Mouse (Mus musculus) erythroblast, embryonic 14.5 days (primary cell): ENCODE data around the gene B830017H08Rik. TPM values are rescaled to one million over a fixed set of nuclear protein-coding genes. Genes with fewer than 3 reads are reported as not detected.

Source experiments
- H3K27me3 ChIP-seq: 2 replicates; pipeline ENCODE4 v1.6.1; 2012; ENCODE audit warnings: inconsistent platforms; ENCODE audit not compliant: control insufficient read depth
- H3K36me3 ChIP-seq: 2 replicates; pipeline ENCODE4 v1.6.1; 2012; ENCODE audit warnings: mild to moderate bottlenecking, inconsistent platforms; ENCODE audit not compliant: control insufficient read depth
- H3K4me1 ChIP-seq: 2 replicates; pipeline ENCODE4 v1.6.1; 2012; ENCODE audit warnings: inconsistent platforms; ENCODE audit not compliant: control insufficient read depth
- H3K4me3 ChIP-seq: replicated peaks from 2 replicates; pipeline ENCODE3; 2012; ENCODE audit warnings: moderate library complexity, mild to moderate bottlenecking, inconsistent platforms
- H3K9me3 ChIP-seq: 2 replicates; pipeline ENCODE4 v1.6.1; 2012; ENCODE audit warnings: low read length, inconsistent platforms, mixed read lengths; ENCODE audit not compliant: control insufficient read depth
- GATA1 ChIP-seq: IDR thresholded peaks from 2 replicates; pipeline ENCODE4 v1.6.1; 2012; ENCODE audit warnings: low read length, inconsistent platforms, mixed read lengths
- TAL1 ChIP-seq: IDR thresholded peaks from 3 replicates; pipeline ENCODE4 v1.6.1; 2012; ENCODE audit warnings: low read length, inconsistent platforms, mixed read lengths
- polyA plus RNA-seq: library from polyadenylated mRNA; stranded (reverse); fragments of >175 nt; gene quantifications from 2 replicates; pipeline ENCODE4 v1.2.3, GENCODE M21; 2012

Gene B830017H08Rik
- polyA plus RNA-seq, 1 experiment = not detected

DNA sequence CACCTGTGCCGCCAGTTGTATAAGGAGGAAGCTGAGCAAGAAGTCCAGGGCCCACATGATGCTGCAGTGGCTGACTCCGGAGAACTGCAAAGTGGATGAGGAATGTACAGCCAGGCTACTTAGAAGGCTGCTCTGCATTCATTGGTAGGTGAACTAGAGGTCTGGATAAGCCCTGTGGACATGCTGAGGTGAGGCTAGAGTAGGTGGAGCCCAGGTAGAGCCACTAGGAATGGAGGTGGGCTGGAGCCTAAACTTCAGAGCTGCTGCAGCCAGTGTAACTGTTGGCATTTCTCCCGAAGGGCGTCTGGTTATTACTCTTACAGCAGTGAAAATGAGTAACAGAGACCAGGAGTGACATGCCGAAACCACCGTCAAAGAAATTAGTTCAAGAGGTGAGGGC, 5.1 kb downstream of the B830017H08Rik start, which contains the start of gene Car15:
Gene Car15 (minus strand): TSS at position 314 of the 400 bp plus-strand sequence.
- H3K4me3 ChIP-seq = no peak within 1 kb of the TSS
- TF ChIP-seq TAL1 (no peak), GATA1 (no peak)
- peaks cover 48% of the 10 kb centered on the region for H3K27me3 ChIP-seq

GRCm38 (mm10) chr16:17839976-17840375, 7.1 kb downstream of the B830017H08Rik start:
- no peaks in the 10 kb centered on the region for H3K9me3 ChIP-seq
- TF ChIP-seq TAL1 (no peak), GATA1 (no peak)
- H3K4me1 ChIP-seq = no peaks in the 10 kb centered on the region
- no peak overlapping the region for H3K4me3 ChIP-seq
- peaks cover 50% of the 10 kb centered on the region for H3K36me3 ChIP-seq
- H3K27me3 ChIP-seq = peaks cover 29% of the 10 kb centered on the region

More for the DNA sequence above, 5.1 kb downstream of the B830017H08Rik start, which contains the start of gene Car15:
- Histone ChIP-seq H3K4me1 (peaks cover 8% of the 10 kb centered on the region), H3K36me3 (peaks cover 31% of the 10 kb centered on the region), H3K9me3 (peaks cover 3% of the 10 kb centered on the region; the same call in 1 of the 2 replicates)

DNA sequence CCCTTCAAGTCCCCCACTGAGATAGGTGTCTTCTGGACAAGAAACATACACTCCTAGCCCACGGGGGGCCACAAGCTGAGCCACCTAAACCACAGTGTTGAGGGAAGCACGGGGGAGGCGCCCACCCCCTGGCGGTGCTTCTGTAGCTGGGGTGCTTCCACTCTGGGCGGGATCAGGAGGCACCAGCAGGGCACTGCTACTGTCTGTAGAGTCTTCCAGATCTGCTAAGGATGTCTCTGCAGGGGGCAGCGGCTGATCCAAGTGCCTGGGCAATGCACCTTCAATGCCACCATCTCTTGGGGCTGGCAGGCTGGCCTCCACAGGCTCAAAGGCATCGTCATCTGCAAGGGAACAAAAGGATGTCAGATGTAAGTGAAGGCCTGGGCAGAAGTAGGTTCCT, 9.5 kb downstream of the B830017H08Rik start:
- H3K4me3 ChIP-seq = no peak overlapping the region

GRCm38 (mm10) chr16:17843701-17844365, 10.9 kb downstream of the B830017H08Rik start:
- H3K27me3 ChIP-seq = no peaks in the 10 kb centered on the region
- no peaks in the 10 kb centered on the region for H3K9me3 ChIP-seq
- no peak overlapping the region for H3K4me3 ChIP-seq
- no peaks in the 10 kb centered on the region for H3K4me1 ChIP-seq
- peaks cover 89% of the 10 kb centered on the region for H3K36me3 ChIP-seq
- TF ChIP-seq GATA1 = no peak
- TF ChIP-seq TAL1 = no peak

More for the DNA sequence above, 9.5 kb downstream of the B830017H08Rik start:
- TF ChIP-seq GATA1 (no peak), TAL1 (no peak)
- Histone ChIP-seq H3K36me3 (peaks cover 75% of the 10 kb centered on the region), H3K4me1 (no peaks in the 10 kb centered on the region), H3K27me3 (peaks cover 4% of the 10 kb centered on the region), H3K9me3 (no peaks in the 10 kb centered on the region)

DNA sequence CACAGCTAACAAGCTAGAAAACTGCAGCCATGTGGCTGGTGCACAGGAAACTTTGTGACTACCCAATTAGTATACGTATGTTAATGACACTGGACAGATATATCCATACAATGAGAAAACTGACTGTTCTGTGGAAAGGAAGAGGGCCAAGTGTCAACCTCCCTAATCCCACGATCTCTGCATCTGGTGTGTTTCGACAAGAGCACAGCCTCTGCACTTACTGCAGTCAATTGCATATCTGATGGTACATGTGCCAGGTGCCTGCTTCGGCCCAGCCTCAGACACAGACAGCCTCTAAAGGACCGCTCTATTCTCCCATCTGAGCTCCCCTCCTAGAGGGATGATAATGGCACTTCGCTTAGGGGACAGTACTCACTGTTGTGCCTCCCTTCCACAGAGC, 15.5 kb downstream of the B830017H08Rik start:
- H3K36me3 ChIP-seq = peaks cover 93% of the 10 kb centered on the region
- no peaks in the 10 kb centered on the region for H3K9me3 ChIP-seq
- no peak overlapping the region for H3K4me3 ChIP-seq
- no peaks in the 10 kb centered on the region for H3K4me1 ChIP-seq
- TF ChIP-seq TAL1 (no peak), GATA1 (no peak)
- H3K27me3 ChIP-seq = no peaks in the 10 kb centered on the region

DNA sequence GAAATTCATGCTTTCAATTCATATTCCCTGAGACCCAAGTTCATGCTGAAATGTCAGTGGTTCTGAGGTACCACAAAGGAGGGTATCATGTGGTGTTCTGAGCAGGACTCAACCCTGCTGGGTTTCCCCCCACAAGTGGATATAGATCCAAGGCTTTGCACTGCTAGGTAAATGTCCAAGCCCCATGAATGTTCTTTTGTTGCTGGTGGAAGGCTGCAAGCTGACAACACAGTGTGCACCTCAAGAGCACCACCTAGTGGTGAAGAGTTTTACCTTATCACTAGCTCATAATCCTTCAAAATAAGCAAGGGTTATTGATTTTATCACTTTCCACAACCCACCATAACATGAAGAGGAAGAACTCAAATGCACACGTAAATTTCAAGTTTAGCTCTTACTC, 16.0 kb downstream of the B830017H08Rik start:
- Histone ChIP-seq H3K36me3 (peaks cover 92% of the 10 kb centered on the region), H3K4me3 (no peak overlapping the region), H3K9me3 (no peaks in the 10 kb centered on the region), H3K4me1 (no peaks in the 10 kb centered on the region), H3K27me3 (no peaks in the 10 kb centered on the region)
- TF ChIP-seq TAL1 (no peak), GATA1 (no peak)

DNA sequence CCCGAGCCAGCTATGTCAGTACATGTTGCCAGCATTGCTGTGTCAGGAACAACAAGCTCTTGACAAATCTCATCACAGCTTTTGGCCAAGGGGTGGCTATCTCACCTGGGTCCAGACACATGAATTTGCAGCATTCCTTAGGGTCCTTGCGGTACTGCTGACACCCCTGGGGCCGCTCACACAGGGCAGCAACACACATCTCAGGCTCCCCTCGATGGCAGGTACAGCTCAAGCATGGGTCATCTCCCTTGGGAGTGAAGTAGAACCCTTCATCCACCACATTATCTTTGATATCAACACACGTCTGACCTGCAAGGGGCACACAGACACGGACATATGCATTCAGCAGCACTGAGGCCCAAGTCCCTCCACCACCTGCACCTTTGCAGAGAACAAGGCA, 16.6 kb downstream of the B830017H08Rik start:
- Histone ChIP-seq H3K4me1 (no peaks in the 10 kb centered on the region), H3K4me3 (no peak overlapping the region), H3K36me3 (peaks cover 92% of the 10 kb centered on the region), H3K9me3 (no peaks in the 10 kb centered on the region), H3K27me3 (no peaks in the 10 kb centered on the region)
- TF ChIP-seq GATA1 (no peak), TAL1 (no peak)

DNA sequence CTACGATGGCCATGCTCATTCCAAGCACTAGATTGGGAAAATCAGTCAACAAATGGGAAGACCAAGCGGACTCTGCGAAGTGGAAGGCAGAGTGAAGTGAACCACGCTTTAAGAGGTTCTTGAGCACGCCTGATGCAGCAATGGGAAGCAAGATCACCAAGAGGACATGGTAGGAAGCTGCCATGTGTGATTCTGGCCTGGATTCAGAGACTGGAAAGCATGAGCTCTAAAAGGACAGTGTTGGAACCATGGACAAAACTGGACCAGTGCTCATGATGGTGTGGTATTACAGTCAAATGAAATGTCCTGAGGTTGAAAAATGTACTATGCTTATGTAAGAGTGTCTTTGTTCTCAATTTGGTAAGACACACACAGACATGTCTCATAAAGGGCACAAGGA, 18.4 kb downstream of the B830017H08Rik start:
- Histone ChIP-seq H3K9me3 (no peaks in the 10 kb centered on the region), H3K4me3 (no peak overlapping the region), H3K36me3 (peaks cover 89% of the 10 kb centered on the region), H3K4me1 (no peaks in the 10 kb centered on the region), H3K27me3 (no peaks in the 10 kb centered on the region)
- no peak for TF ChIP-seq TAL1
- TF ChIP-seq GATA1 = no peak

GRCm38 (mm10) chr16:17851860-17852259, 18.9 kb downstream of the B830017H08Rik start:
- no peak for TF ChIP-seq TAL1
- TF ChIP-seq GATA1 = no peak
- no peaks in the 10 kb centered on the region for H3K9me3 ChIP-seq
- H3K4me1 ChIP-seq = no peaks in the 10 kb centered on the region
- no peak overlapping the region for H3K4me3 ChIP-seq
- H3K36me3 ChIP-seq = peaks cover 89% of the 10 kb centered on the region
- no peaks in the 10 kb centered on the region for H3K27me3 ChIP-seq
